Mouse (Mus musculus) hindbrain, embryonic 12.5 days (tissue): ENCODE measurements around the gene Trhr2. TPM values are rescaled to one million over a fixed set of nuclear protein-coding genes. Genes with fewer than 3 reads are reported as not detected.
A peak's percentile ranks its signal among the peaks of the same experiment; 100 is the strongest.

Source experiments
- ATAC-seq: fragments of 200-750 bp; cut with Nextera tagmentation; 2 replicates; pipeline ENCODE4 v1.8.0; 2017; ENCODE audit warnings: moderate TSS enrichment; ENCODE audit not compliant: low FRiP score
- H3K27ac ChIP-seq: fragments of 300-500 bp; sonication (generic); 2 replicates; pipeline ENCODE4 v1.5.1; 2016; ENCODE audit warnings: mild to moderate bottlenecking
- H3K27me3 ChIP-seq: fragments of 300-500 bp; sonication (generic); 2 replicates; pipeline ENCODE4 v1.6.1; 2016; ENCODE audit warnings: mild to moderate bottlenecking
- H3K36me3 ChIP-seq: fragments of 300-500 bp; sonication (generic); 2 replicates; pipeline ENCODE4 v1.6.1; 2016; ENCODE audit warnings: mild to moderate bottlenecking
- H3K4me1 ChIP-seq: fragments of 300-500 bp; sonication (generic); 2 replicates; pipeline ENCODE4 v1.6.1; 2016
- H3K4me2 ChIP-seq: fragments of 300-500 bp; sonication (generic); replicated peaks from 2 replicates; pipeline ENCODE4 v1.6.1; 2016; ENCODE audit warnings: mild to moderate bottlenecking
- H3K4me3 ChIP-seq: fragments of 300-500 bp; sonication (generic); 2 replicates; pipeline ENCODE4 v1.5.1; 2016; ENCODE audit warnings: mild to moderate bottlenecking
- H3K9ac ChIP-seq: fragments of 300-500 bp; sonication (generic); 2 replicates; pipeline ENCODE4 v1.6.1; 2016; ENCODE audit warnings: mild to moderate bottlenecking, moderate library complexity
- H3K9me3 ChIP-seq: fragments of 300-500 bp; sonication (generic); replicated peaks from 2 replicates; pipeline ENCODE4 v1.6.1; 2016; ENCODE audit warnings: mild to moderate bottlenecking
- WGBS: fragments of 180-500 bp; shearing (Covaris S2); methylation state at CpG from one replicate; pipeline ENCODE4 v1.1.7; 2016; 5-methylcytosine and 5-hydroxymethylcytosine counted together
- polyA plus RNA-seq: library from polyadenylated mRNA; unstranded; fragments of >200 nt; fragmentation: Nextera tagmentation; extraction: Ambion mirVana; gene quantifications from 2 replicates; pipeline ENCODE4 v1.2.1, GENCODE M21; 2016

The Trhr2 gene
- polyA plus RNA-seq, 1 experiment from 2014 or later = not detected

- H3K36me3 ChIP-seq = no peaks in the 10 kb centered on the region
- no peak for ATAC-seq
These were observed 11.2 kb upstream of the Trhr2 start for GRCm38 (mm10) chr8:122371706-122372105.

GRCm38 (mm10) chr8:122369665-122370064 is 9.1 kb upstream of the Trhr2 start:
- 0 out of 2 replicates have a peak, but pooled peaks have one; percentile 54 for ATAC-seq
- Histone ChIP-seq H3K4me2 (no peak overlapping the region), H3K36me3 (no peaks in the 10 kb centered on the region), H3K27ac (no peak overlapping the region), H3K4me3 (no peak overlapping the region), H3K9ac (0 out of 2 replicates have a peak overlapping the region, but pooled peaks have one; percentile 27), H3K27me3 (peaks cover 9% of the 10 kb centered on the region; the same call in 1 of the 2 replicates), H3K4me1 (no peaks in the 10 kb centered on the region), H3K9me3 (no peaks in the 10 kb centered on the region)
- WGBS = 13% methylated on average over 9 of the region's 9 CpGs

More at GRCm38 (mm10) chr8:122371706-122372105, 11.2 kb upstream of the Trhr2 start:
- Histone ChIP-seq H3K27ac (no peak overlapping the region), H3K4me3 (no peak overlapping the region), H3K27me3 (peaks cover 9% of the 10 kb centered on the region; the same call in 1 of the 2 replicates), H3K9me3 (no peaks in the 10 kb centered on the region), H3K9ac (no peak overlapping the region), H3K4me2 (no peak overlapping the region), H3K4me1 (peaks cover 6% of the 10 kb centered on the region; the same call in 1 of the 2 replicates)
- WGBS = 81% methylated on average over 6 of the region's 6 CpGs

- Histone ChIP-seq H3K27ac (no peak overlapping the region), H3K4me1 (no peaks in the 10 kb centered on the region), H3K4me3 (no peak overlapping the region), H3K9me3 (no peaks in the 10 kb centered on the region), H3K27me3 (peaks cover 19% of the 10 kb centered on the region), H3K4me2 (no peak overlapping the region), H3K36me3 (no peaks in the 10 kb centered on the region), H3K9ac (no peak overlapping the region)
- ATAC-seq = no peak
- WGBS = 82% methylated on average over 10 of the region's 10 CpGs
These were observed 7.9 kb upstream of the Trhr2 start for GRCm38 (mm10) chr8:122368494-122368893.

- H3K36me3 ChIP-seq = no peaks in the 10 kb centered on the region
- no peak overlapping the region for H3K4me3 ChIP-seq
- peaks cover 35% of the 10 kb centered on the region for H3K27me3 ChIP-seq
- no peak overlapping the region for H3K27ac ChIP-seq
- no peaks in the 10 kb centered on the region for H3K9me3 ChIP-seq
- H3K4me1 ChIP-seq = no peaks in the 10 kb centered on the region
- H3K4me2 ChIP-seq = no peak overlapping the region
- ATAC-seq = no peak
- WGBS = 44% methylated on average over 7 of the region's 8 CpGs
- no peak overlapping the region for H3K9ac ChIP-seq
These were observed 2.4 kb upstream of the Trhr2 start for GRCm38 (mm10) chr8:122362967-122363366.

GRCm38 (mm10) chr8:122362271-122362670 is 1.7 kb upstream of the Trhr2 start:
- H3K27ac ChIP-seq = no peak overlapping the region
- H3K4me1 ChIP-seq = no peaks in the 10 kb centered on the region
- H3K9me3 ChIP-seq = no peaks in the 10 kb centered on the region
- no peak overlapping the region for H3K4me3 ChIP-seq
- H3K36me3 ChIP-seq = no peaks in the 10 kb centered on the region
- H3K27me3 ChIP-seq = peaks cover 30% of the 10 kb centered on the region
- WGBS = 47% methylated on average over 5 of the region's 5 CpGs
- no peak overlapping the region for H3K9ac ChIP-seq
- ATAC-seq = no peak
- H3K4me2 ChIP-seq = no peak overlapping the region; the same call in 1 of the 2 replicates

- Histone ChIP-seq H3K36me3 (no peaks in the 10 kb centered on the region), H3K27ac (no peak overlapping the region), H3K4me3 (no peak overlapping the region), H3K27me3 (peaks cover 39% of the 10 kb centered on the region), H3K9ac (no peak overlapping the region), H3K9me3 (no peaks in the 10 kb centered on the region), H3K4me1 (no peaks in the 10 kb centered on the region), H3K4me2 (no peak overlapping the region)
- no peak for ATAC-seq
- 78% methylated on average over 15 of the region's 15 CpGs for WGBS
These were observed 1.3 kb downstream of the Trhr2 start for GRCm38 (mm10) chr8:122359111-122359775.

GRCm38 (mm10) chr8:122357641-122358040 is 2.9 kb downstream of the Trhr2 start:
- H3K9me3 ChIP-seq = no peaks in the 10 kb centered on the region
- 83% methylated on average over 5 of the region's 5 CpGs for WGBS
- no peak overlapping the region for H3K27ac ChIP-seq
- no peaks in the 10 kb centered on the region for H3K36me3 ChIP-seq
- no peak overlapping the region for H3K9ac ChIP-seq
- no peak overlapping the region for H3K4me2 ChIP-seq
- ATAC-seq = no peak
- H3K27me3 ChIP-seq = peaks cover 27% of the 10 kb centered on the region
- no peaks in the 10 kb centered on the region for H3K4me1 ChIP-seq
- H3K4me3 ChIP-seq = no peak overlapping the region

GRCm38 (mm10) chr8:122357202-122357601 is 3.3 kb downstream of the Trhr2 start:
- Histone ChIP-seq H3K4me2 (no peak overlapping the region), H3K9ac (no peak overlapping the region), H3K27me3 (peaks cover 27% of the 10 kb centered on the region), H3K9me3 (no peaks in the 10 kb centered on the region), H3K27ac (no peak overlapping the region), H3K4me1 (no peaks in the 10 kb centered on the region), H3K36me3 (no peaks in the 10 kb centered on the region), H3K4me3 (no peak overlapping the region)
- 46% methylated on average over 11 of the region's 11 CpGs for WGBS
- ATAC-seq = no peak

GRCm38 (mm10) chr8:122355642-122356606 is 4.6 kb downstream of the Trhr2 start:
- H3K4me3 ChIP-seq = no peak overlapping the region
- H3K9me3 ChIP-seq = no peaks in the 10 kb centered on the region
- no peak overlapping the region for H3K27ac ChIP-seq
- no peak for ATAC-seq
- no peak overlapping the region for H3K9ac ChIP-seq
- H3K4me2 ChIP-seq = no peak overlapping the region
- 73% methylated on average over 9 of the region's 9 CpGs for WGBS
- peaks cover 20% of the 10 kb centered on the region for H3K27me3 ChIP-seq
- H3K36me3 ChIP-seq = no peaks in the 10 kb centered on the region
- peaks cover 2% of the 10 kb centered on the region for H3K4me1 ChIP-seq

GRCm38 (mm10) chr8:122354157-122354556 is 6.4 kb downstream of the Trhr2 start:
- Histone ChIP-seq H3K27ac (no peak overlapping the region), H3K27me3 (peaks cover 27% of the 10 kb centered on the region), H3K36me3 (no peaks in the 10 kb centered on the region), H3K4me2 (no peak overlapping the region), H3K4me1 (peaks cover 15% of the 10 kb centered on the region), H3K9ac (no peak overlapping the region), H3K4me3 (no peak overlapping the region), H3K9me3 (no peaks in the 10 kb centered on the region)
- WGBS = 84% methylated on average over 8 of the region's 8 CpGs
- no peak for ATAC-seq

- Histone ChIP-seq H3K9ac (no peak overlapping the region), H3K4me2 (no peak overlapping the region), H3K4me1 (peaks cover 15% of the 10 kb centered on the region), H3K36me3 (no peaks in the 10 kb centered on the region), H3K27ac (no peak overlapping the region), H3K27me3 (peaks cover 28% of the 10 kb centered on the region), H3K9me3 (no peaks in the 10 kb centered on the region), H3K4me3 (no peak overlapping the region)
- 34% methylated on average over 11 of the region's 11 CpGs for WGBS
- ATAC-seq = peak; percentile 64
These were observed 10.0 kb downstream of the Trhr2 start for GRCm38 (mm10) chr8:122350309-122351089.
